Mouse (Mus musculus) midbrain, embryonic 11.5 days (tissue): Measurements from ENCODE around the gene Fam81a. TPM values are rescaled to one million over a fixed set of nuclear protein-coding genes. Genes with fewer than 3 reads are reported as not detected.

Experiments
- ATAC-seq: fragments of 200-750 bp; cut with Nextera tagmentation; 2 replicates; pipeline ENCODE4 v1.8.0; 2017; ENCODE audit warnings: moderate TSS enrichment, moderate library complexity; ENCODE audit not compliant: low FRiP score
- DNase-seq: peaks from one replicate; pipeline ENCODE4 v3.0.0; 2015; ENCODE audit warnings: low spot score; ENCODE audit errors: missing footprints
- H3K27ac ChIP-seq: fragments of 300-500 bp; sonication (generic); 2 replicates; pipeline ENCODE4 v1.5.1; 2014; ENCODE audit warnings: low read depth, low read length
- H3K27me3 ChIP-seq: fragments of 300-500 bp; sonication (generic); 2 replicates; pipeline ENCODE4 v1.6.1; 2014; ENCODE audit warnings: mild to moderate bottlenecking, low read length, moderate library complexity, mixed read lengths; ENCODE audit not compliant: control insufficient read depth, insufficient read depth
- H3K36me3 ChIP-seq: fragments of 300-500 bp; sonication (generic); 2 replicates; pipeline ENCODE4 v1.6.1; 2014; ENCODE audit warnings: mild to moderate bottlenecking, low read length, moderate library complexity, mixed read lengths; ENCODE audit not compliant: control insufficient read depth, insufficient read depth
- H3K4me1 ChIP-seq: fragments of 300-500 bp; sonication (generic); 2 replicates; pipeline ENCODE4 v1.6.1; 2014; ENCODE audit warnings: low read length; ENCODE audit not compliant: control insufficient read depth, insufficient read depth
- H3K4me2 ChIP-seq: fragments of 300-500 bp; sonication (generic); 2 replicates; pipeline ENCODE4 v1.6.1; 2014; ENCODE audit warnings: mild to moderate bottlenecking, moderate library complexity
- H3K4me3 ChIP-seq: fragments of 300-500 bp; sonication (generic); 2 replicates; pipeline ENCODE4 v1.5.1; 2014; ENCODE audit warnings: low read depth, low read length
- H3K9ac ChIP-seq: fragments of 300-500 bp; sonication (generic); 2 replicates; pipeline ENCODE4 v1.6.1; 2014; ENCODE audit warnings: low read length
- H3K9me3 ChIP-seq: fragments of 300-500 bp; sonication (generic); 2 replicates; pipeline ENCODE4 v1.6.1; 2016; ENCODE audit warnings: low read length; ENCODE audit not compliant: control insufficient read depth
- WGBS: fragments of 180-500 bp; shearing (Covaris S2); extraction: QIAGEN DNeasy Blood & Tissue Kit; methylation state at CpG from one replicate; pipeline ENCODE4 v1.1.7; 2014; 5-methylcytosine and 5-hydroxymethylcytosine counted together
- polyA plus RNA-seq: library from polyadenylated mRNA; unstranded; fragments of >200 nt; fragmentation: Nextera tagmentation; extraction: Ambion mirVana; gene quantifications from 2 replicates; pipeline ENCODE4 v1.2.1, GENCODE M21; 2014

Gene Fam81a
- polyA plus RNA-seq, 1 experiment from 2014 or later = 4.7 TPM

DNA sequence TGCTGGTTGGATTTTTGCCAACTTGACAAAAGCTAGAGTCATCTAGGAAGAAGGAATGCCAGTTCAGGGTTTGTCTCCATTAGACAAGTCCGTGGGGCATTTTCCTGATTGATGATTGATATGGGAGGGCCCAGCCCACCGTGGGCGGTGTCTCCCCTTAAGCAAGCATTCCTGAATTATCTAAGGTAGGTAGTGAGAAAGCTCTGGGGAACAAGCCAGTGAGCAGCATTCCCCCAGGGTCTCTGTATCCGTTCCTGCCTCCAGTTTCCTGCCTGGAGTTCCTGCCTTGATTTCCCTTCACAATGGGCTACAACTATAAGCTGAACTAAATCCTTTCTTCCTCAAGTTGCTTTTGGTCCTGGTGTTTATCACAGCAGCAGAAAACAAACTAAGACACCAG is 3.1 kb upstream of the Fam81a start:
- ATAC-seq (no peak), DNase-seq (peak; percentile 2)
- Histone ChIP-seq H3K9me3 (no peaks in the 10 kb centered on the region), H3K4me1 (peaks cover 11% of the 10 kb centered on the region; the same call in 1 of the 2 replicates), H3K4me3 (no peak overlapping the region), H3K27me3 (peaks cover 7% of the 10 kb centered on the region; the same call in 1 of the 2 replicates), H3K36me3 (no peaks in the 10 kb centered on the region), H3K27ac (no peak overlapping the region), H3K4me2 (no peak overlapping the region), H3K9ac (no peak overlapping the region)
- 82% methylated on average over 4 of the region's 4 CpGs for WGBS

DNA sequence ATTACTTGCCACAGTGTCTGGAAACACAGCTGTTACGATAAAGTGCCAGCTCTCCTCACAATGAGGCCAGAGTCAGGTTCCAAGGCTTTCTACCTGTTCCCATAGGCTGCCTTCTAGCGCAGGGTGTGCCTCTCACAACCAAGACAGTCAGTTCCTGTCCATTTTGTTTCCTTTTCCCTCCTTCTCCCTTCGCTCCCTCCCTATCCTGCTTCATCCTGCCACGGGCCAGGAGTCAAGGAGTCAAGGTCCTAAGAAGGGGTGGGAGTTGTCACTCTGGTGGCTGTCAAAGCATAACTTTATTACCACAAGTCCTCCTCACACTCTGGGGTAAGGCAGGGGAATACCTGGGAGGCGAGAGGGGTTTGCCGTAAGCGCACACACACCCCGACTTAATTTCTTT is 966 bp upstream of the Fam81a start:
- 80% methylated on average over 8 of the region's 8 CpGs for WGBS
- H3K27ac ChIP-seq = no peak overlapping the region
- ATAC-seq (no peak), DNase-seq (no peak)
- no peaks in the 10 kb centered on the region for H3K9me3 ChIP-seq
- no peak overlapping the region for H3K4me2 ChIP-seq
- H3K4me1 ChIP-seq = peaks cover 12% of the 10 kb centered on the region
- no peak overlapping the region for H3K9ac ChIP-seq
- H3K27me3 ChIP-seq = peaks cover 7% of the 10 kb centered on the region; the same call in 1 of the 2 replicates
- no peak overlapping the region for H3K4me3 ChIP-seq
- no peaks in the 10 kb centered on the region for H3K36me3 ChIP-seq

DNA sequence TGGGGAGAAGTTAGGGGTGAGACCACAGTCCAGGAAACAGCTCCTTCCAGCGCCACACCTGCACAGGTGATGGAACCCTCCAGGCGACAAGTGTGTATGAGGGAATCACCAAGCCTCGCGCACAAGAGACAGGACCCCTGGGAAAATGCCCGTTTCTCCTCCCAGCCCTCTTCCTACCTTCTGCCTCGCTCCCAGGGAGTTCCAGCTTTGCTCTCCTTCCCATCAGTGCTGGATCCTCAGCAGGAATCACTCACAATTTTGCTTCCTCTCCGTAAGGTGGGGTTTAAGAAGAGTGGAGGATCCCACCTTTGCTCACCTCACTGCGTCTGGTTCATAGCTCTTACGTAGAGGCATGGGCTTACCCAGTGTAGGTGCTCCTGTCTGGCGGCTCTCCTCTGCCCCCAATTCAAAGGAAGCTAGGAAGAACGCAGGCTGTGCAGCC is 454 bp downstream of the Fam81a start:
- H3K4me2 ChIP-seq = peak overlapping the region; percentile 93
- peak overlapping the region; percentile 65 for H3K4me3 ChIP-seq
- peak overlapping the region; percentile 64 for H3K9ac ChIP-seq
- H3K36me3 ChIP-seq = no peaks in the 10 kb centered on the region
- DNase-seq = peak; percentile 86
- peaks cover 7% of the 10 kb centered on the region; the same call in 1 of the 2 replicates for H3K27me3 ChIP-seq
- peaks cover 12% of the 10 kb centered on the region for H3K4me1 ChIP-seq
- no peaks in the 10 kb centered on the region for H3K9me3 ChIP-seq
- 0 out of 2 replicates have a peak, but pooled peaks have one; percentile 9 for ATAC-seq
- no peak overlapping the region for H3K27ac ChIP-seq
- 3% methylated on average over 11 of the region's 11 CpGs for WGBS

DNA sequence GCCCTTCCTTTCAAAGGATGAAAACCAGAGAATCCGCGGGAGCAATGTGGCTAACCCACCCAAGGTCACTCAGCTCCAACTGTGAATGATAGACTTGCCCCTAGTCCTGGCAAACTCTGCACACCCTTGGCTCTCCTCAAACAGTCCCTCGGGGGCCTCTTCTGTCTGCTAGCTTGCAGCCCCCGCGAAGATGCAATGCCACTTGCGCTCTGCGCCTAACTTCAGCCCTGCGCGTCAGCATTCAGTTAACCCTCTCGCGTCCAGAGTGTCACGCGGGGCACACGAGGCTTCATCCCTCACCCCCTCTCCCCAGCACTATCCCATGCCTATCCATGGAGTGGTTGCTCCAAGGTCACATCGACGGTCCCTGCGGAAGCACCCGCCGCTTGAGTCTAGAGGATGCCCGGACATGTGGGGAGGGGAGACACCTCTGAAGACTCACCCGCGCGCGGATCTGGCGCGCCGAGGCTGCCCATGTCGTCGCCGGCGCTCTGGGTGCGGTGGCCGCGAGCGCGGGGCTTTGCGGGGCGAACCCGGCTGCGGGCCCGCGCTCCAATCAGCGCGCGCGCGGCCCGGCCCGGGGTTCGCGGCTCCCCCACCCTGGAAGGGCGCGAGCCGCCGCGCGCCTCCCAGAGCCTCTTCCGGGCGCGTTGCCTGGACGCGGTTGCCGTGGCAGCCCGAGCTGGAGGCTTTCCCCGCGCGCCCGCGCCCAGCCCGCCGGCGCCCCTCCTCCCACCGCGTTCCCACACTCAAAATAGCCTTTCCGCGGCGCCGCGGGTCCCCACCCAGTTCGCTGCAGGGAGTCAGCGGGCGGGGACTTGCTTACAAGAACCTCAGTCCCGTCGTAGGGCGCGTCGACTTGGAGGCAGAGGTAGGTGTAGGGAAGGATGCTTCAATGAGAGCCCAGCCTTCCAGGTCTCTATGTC is 1.2 kb downstream of the Fam81a start:
- Histone ChIP-seq H3K9me3 (no peaks in the 10 kb centered on the region), H3K9ac (peak overlapping the region; percentile 64), H3K4me1 (peaks cover 12% of the 10 kb centered on the region), H3K4me2 (peak overlapping the region; percentile 93), H3K27ac (no peak overlapping the region; the same call in 1 of the 2 replicates), H3K4me3 (peak overlapping the region; percentile 65), H3K27me3 (peaks cover 7% of the 10 kb centered on the region; the same call in 1 of the 2 replicates), H3K36me3 (no peaks in the 10 kb centered on the region)
- WGBS = under 1% methylated on average over 80 of the region's 87 CpGs
- peak; percentile 96 for DNase-seq
- peak; percentile 80 for ATAC-seq

DNA sequence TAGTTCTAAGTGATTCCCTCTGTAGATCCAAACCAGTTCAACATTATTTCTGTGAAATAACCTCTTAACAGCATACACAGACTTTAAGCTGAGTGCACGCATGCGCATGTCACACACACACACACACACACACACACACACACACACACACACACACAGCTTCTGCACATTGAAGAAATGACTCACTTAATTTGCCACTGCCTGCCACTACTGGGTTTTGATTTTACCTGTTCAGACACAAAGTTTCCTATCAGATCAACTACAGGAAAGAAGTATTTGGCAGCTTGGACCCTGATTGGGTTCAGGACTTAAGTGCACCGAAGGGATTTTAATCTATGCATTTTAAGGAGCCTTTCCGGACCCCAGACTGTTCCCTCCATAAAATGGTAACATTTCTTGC is 2.0 kb downstream of the Fam81a start:
- Histone ChIP-seq H3K4me1 (peaks cover 12% of the 10 kb centered on the region), H3K27me3 (peaks cover 7% of the 10 kb centered on the region; the same call in 1 of the 2 replicates), H3K4me3 (peak overlapping the region; percentile 65; the same call in 1 of the 2 replicates), H3K4me2 (peak overlapping the region; percentile 93), H3K27ac (no peak overlapping the region), H3K36me3 (no peaks in the 10 kb centered on the region), H3K9me3 (no peaks in the 10 kb centered on the region), H3K9ac (peak overlapping the region; percentile 64)
- ATAC-seq (no peak), DNase-seq (peak; percentile 87)
- 58% methylated on average over 4 of the region's 4 CpGs for WGBS

DNA sequence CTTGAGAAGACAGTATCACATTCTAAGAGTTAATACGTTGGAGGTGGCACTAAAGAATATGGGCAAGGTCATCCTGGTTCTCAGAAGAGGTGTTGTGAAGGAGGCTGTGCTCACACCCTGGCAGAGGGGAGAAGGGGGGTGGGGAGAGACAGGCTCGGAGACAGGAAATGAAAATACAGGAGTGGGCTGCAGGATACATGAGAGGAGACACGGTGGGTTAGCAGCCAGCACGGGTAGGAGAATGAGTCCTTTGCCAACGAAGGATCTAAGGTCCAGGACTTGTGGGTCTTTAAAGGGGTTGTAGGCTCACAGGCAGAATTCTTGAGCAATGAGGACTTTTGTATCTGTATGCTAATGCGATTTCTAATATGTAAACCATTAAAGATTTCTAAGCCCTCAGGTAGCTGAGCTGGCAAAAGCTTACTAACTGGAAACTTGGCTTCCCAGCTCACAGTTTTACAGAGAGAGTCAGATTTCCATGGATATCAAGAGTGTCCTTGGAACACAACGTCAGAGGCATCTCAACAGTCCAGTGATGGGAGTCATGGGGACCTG is 3.0 kb downstream of the Fam81a start:
- 65% methylated on average over 7 of the region's 7 CpGs for WGBS
- ATAC-seq (no peak), DNase-seq (no peak)
- no peaks in the 10 kb centered on the region for H3K36me3 ChIP-seq
- no peak overlapping the region for H3K9ac ChIP-seq
- H3K27ac ChIP-seq = no peak overlapping the region
- peaks cover 7% of the 10 kb centered on the region; the same call in 1 of the 2 replicates for H3K27me3 ChIP-seq
- peaks cover 12% of the 10 kb centered on the region for H3K4me1 ChIP-seq
- H3K9me3 ChIP-seq = no peaks in the 10 kb centered on the region
- H3K4me2 ChIP-seq = no peak overlapping the region
- no peak overlapping the region for H3K4me3 ChIP-seq

DNA sequence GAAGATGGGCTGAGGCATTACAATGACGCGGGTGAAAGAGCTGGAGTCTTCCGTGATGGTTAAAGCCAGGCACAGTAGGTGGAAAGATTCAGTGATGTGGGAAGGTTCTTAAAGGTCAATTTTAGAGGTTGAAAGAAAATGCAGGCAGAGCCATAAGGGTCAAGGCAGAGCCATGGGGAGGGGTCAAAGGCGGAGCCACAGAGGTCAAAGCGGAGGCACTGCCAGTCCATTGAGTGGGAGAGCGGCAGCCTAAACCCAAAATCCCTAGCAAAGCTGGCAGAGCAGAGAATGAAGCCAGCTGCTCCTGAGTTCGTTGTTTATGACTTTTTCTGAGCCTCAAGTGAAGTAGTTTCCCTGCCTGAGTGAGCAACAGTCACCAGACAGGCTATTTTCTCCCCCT is 3.8 kb downstream of the Fam81a start:
- ATAC-seq (no peak), DNase-seq (no peak)
- no peak overlapping the region for H3K4me2 ChIP-seq
- H3K9me3 ChIP-seq = no peaks in the 10 kb centered on the region
- no peak overlapping the region for H3K4me3 ChIP-seq
- no peak overlapping the region for H3K27ac ChIP-seq
- no peaks in the 10 kb centered on the region for H3K36me3 ChIP-seq
- H3K9ac ChIP-seq = no peak overlapping the region
- WGBS = 30% methylated on average over 7 of the region's 7 CpGs
- peaks cover 7% of the 10 kb centered on the region; the same call in 1 of the 2 replicates for H3K27me3 ChIP-seq
- peaks cover 12% of the 10 kb centered on the region for H3K4me1 ChIP-seq

DNA sequence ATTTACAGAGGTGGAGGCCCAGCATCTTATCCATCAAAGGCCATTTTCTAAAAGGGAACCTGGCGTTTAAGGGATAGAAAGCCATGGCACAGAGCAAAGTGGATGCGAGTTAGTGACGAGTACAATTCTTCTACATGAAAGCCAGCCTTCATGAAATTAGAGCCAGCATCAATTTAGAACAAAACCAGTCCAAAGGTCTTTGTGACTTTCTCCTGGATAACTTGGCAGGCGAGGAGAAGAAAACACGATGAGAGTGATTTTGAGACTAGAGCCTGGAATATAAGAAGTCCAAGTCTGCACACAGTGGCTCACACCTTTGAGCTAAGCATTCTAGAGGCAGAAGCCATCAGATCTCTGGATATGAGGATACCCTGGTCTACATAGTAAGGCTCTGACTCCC is 4.4 kb downstream of the Fam81a start:
- Histone ChIP-seq H3K36me3 (no peaks in the 10 kb centered on the region), H3K4me3 (no peak overlapping the region), H3K9me3 (no peaks in the 10 kb centered on the region), H3K27ac (no peak overlapping the region), H3K9ac (no peak overlapping the region), H3K4me2 (no peak overlapping the region), H3K27me3 (peaks cover 7% of the 10 kb centered on the region; the same call in 1 of the 2 replicates), H3K4me1 (peaks cover 12% of the 10 kb centered on the region)
- DNase-seq (no peak), ATAC-seq (no peak)
- WGBS = 78% methylated on average over 5 of the region's 5 CpGs

DNA sequence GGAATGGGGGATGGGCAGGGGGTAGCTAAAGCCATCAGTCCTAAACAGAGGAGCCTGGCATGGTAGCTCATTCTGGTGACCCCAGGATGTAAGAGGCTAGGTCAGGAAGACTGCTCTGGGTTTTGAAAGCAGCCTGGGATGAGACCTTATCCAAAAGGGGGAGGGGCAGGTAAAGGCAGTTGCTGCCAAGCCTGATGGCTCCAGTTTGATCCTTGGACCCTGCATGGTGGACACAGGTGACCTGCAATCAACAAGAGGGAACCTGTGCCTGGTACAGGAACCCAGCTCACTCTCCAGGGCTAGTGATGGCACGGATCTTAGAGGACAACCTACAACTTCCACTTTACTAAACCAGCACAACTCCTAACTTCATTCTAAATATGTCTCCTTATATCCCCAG is 7.2 kb downstream of the Fam81a start:
- no peak for ATAC-seq
- no peaks in the 10 kb centered on the region for H3K36me3 ChIP-seq

More for the DNA sequence above, 7.2 kb downstream of the Fam81a start:
- H3K27me3 ChIP-seq = no peaks in the 10 kb centered on the region
- no peak overlapping the region for H3K27ac ChIP-seq
- no peaks in the 10 kb centered on the region; the same call in none of the 2 replicates for H3K4me1 ChIP-seq
- DNase-seq = peak; percentile 26
- H3K4me2 ChIP-seq = no peak overlapping the region
- H3K9ac ChIP-seq = no peak overlapping the region
- 88% methylated on average over 1 of the region's 1 CpGs for WGBS
- no peak overlapping the region for H3K4me3 ChIP-seq
- no peaks in the 10 kb centered on the region for H3K9me3 ChIP-seq
